In the genomic region with DNA sequence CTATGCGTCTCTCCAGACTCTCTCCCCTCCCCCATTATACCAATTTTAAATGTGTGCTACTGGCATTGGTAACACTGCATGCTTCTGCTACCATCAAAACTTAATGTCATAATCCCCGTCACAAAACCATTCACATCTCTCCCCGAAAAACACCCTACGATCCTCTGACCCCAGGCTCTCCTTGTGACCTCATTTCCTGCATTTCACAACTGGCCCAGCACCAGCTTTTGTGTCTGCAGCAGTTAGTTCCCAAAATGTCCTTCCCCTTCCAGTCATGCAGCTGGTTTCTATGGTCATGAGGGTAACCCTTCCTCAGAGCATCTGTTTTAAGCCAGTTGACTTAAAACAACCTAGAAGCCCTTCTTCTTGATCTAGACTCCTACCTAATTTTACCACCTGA, we compare ENCODE assay signal across 18 mouse cellular contexts. TPM values are rescaled to one million over a fixed set of nuclear protein-coding genes. Genes with fewer than 3 reads are reported as not detected.
A peak's percentile ranks its signal among the peaks of the same experiment; 100 is the strongest.
DNase-seq lines count a peak whose midpoint lies in the region; ATAC-seq and TF ChIP-seq lines count a peak whose summit lies in the region.
"Had no signal": no experiment of that assay in that cellular context is flagged by ENCODE, and none has a peak within 500 bp of the region (broad histone marks: within the 10 kb centered on the region; RNA-seq: fewer than 3 reads in every experiment).

No protein-coding gene starts in this region.

- H3K9me3 ChIP-seq in heart, embryonic 11.5 days (replicated peaks; ENCODE audit: control insufficient read depth, low read length): no peaks in the 10 kb centered on the region
- no peaks in the 10 kb centered on the region for H3K9me3 ChIP-seq in liver, postnatal 0 days (ENCODE audit: low read length)
- no peaks in the 10 kb centered on the region for H3K9me3 ChIP-seq in midbrain, embryonic 10.5 days (replicated peaks)
- H3K9me3 ChIP-seq in stomach, postnatal 0 days (ENCODE audit: control insufficient read depth, low read length): no peaks in the 10 kb centered on the region
- H3K9me3 ChIP-seq: forebrain, embryonic 12.5 days; G1E; heart, embryonic 10.5 days; hindbrain, embryonic 10.5 days; limb, embryonic 10.5 days had no signal

- no peaks in the 10 kb centered on the region for H3K36me3 ChIP-seq in heart, adult 2 months (ENCODE audit: control insufficient read depth, insufficient read depth, low read length)
- no peaks in the 10 kb centered on the region for H3K36me3 ChIP-seq in heart, embryonic 11.5 days (ENCODE audit: control insufficient read depth, insufficient read depth, low read length)
- no peaks in the 10 kb centered on the region for H3K36me3 ChIP-seq in liver, postnatal 0 days (replicated peaks; ENCODE audit: insufficient read depth, low read length)
- H3K36me3 ChIP-seq in midbrain, embryonic 10.5 days: no peaks in the 10 kb centered on the region
- H3K36me3 ChIP-seq in stomach, postnatal 0 days (ENCODE audit: control insufficient read depth, insufficient read depth, low read length): no peaks in the 10 kb centered on the region
- H3K36me3 ChIP-seq: forebrain, embryonic 12.5 days; G1E; heart, embryonic 10.5 days; hindbrain, embryonic 10.5 days; limb, embryonic 10.5 days had no signal

- no peak overlapping the region for H3K27ac ChIP-seq in heart, adult 2 months
- H3K27ac ChIP-seq in heart, embryonic 11.5 days (ENCODE audit: low read depth, low read length): no peak overlapping the region
- H3K27ac ChIP-seq in liver, postnatal 0 days (ENCODE audit: low read depth): peak overlapping the region; percentile 57
- no peak overlapping the region for H3K27ac ChIP-seq in midbrain, embryonic 10.5 days (replicated peaks)
- H3K27ac ChIP-seq in stomach, postnatal 0 days (replicated peaks): no peak overlapping the region
- H3K27ac ChIP-seq: forebrain, embryonic 12.5 days; heart, embryonic 10.5 days; hindbrain, embryonic 10.5 days; kidney, postnatal 0 days; limb, embryonic 10.5 days had no signal

- DNase-seq in heart, adult 2 months: peak in 1 of 2 experiments; percentile 55
- DNase-seq in lung, postnatal 36 days: peak; percentile 60
- no peak for DNase-seq in lung, adult 2 months
- DNase-seq in liver, postnatal 0 days: peak; percentile 58
- DNase-seq in midbrain, embryonic 10.5 days (ENCODE audit: low spot score): no peak
- no peak for DNase-seq in stomach, postnatal 0 days (ENCODE audit: low spot score)
- DNase-seq: adrenal gland, postnatal 14 days; cerebellum, adult 11 months; layer of hippocampus, postnatal 36 days; thymus, postnatal 36 days had no signal

- TF ChIP-seq EP300 in heart, adult 2 months (IDR thresholded peaks at IDR 0.05; ENCODE audit: insufficient read depth, low read depth, low read length): 0 out of 2 replicates have a peak, but pooled peaks have one; percentile 19
- peak; percentile 40; the same call in 1 of the 2 replicates for TF ChIP-seq EP300 in liver, postnatal 0 days (IDR thresholded peaks at IDR 0.05; ENCODE audit: low read depth)
- no peak for TF ChIP-seq EP300 in stomach, postnatal 0 days (optimal IDR thresholded peaks at IDR 0.05)

- H3K4me3 ChIP-seq in heart, adult 2 months: no peak overlapping the region
- no peak overlapping the region for H3K4me3 ChIP-seq in heart, embryonic 11.5 days (ENCODE audit: low read depth, low read length)
- H3K4me3 ChIP-seq in lung, adult 2 months (replicated peaks; ENCODE audit: extremely low read depth, low read depth, low read length): no peak overlapping the region
- no peak overlapping the region for H3K4me3 ChIP-seq in liver, postnatal 0 days (ENCODE audit: low read depth, low read length)
- no peak overlapping the region for H3K4me3 ChIP-seq in midbrain, embryonic 10.5 days
- no peak overlapping the region for H3K4me3 ChIP-seq in stomach, postnatal 0 days (ENCODE audit: low read depth, low read length)
- H3K4me3 ChIP-seq: forebrain, embryonic 12.5 days; heart, embryonic 10.5 days; hindbrain, embryonic 10.5 days; limb, embryonic 10.5 days had no signal

- WGBS in heart, adult 2 months: 49% methylated on average over 4 of the region's 4 CpGs
- WGBS in heart, embryonic 11.5 days (ENCODE audit: insufficient replicate concordance): 69% methylated on average over 4 of the region's 4 CpGs
- WGBS in lung, adult 2 months: 55% methylated on average over 4 of the region's 4 CpGs
- WGBS in liver, postnatal 0 days (ENCODE audit: insufficient replicate concordance): 32% methylated on average over 4 of the region's 4 CpGs
- WGBS in midbrain, embryonic 10.5 days: 79% methylated on average over 4 of the region's 4 CpGs
- WGBS in stomach, postnatal 0 days: 64% methylated on average over 4 of the region's 4 CpGs

- H3K9ac ChIP-seq in heart, adult 2 months (ENCODE audit: low read depth, low read length): no peak overlapping the region
- no peak overlapping the region for H3K9ac ChIP-seq in heart, embryonic 11.5 days (ENCODE audit: low read depth, low read length)
- H3K9ac ChIP-seq in liver, postnatal 0 days (replicated peaks): no peak overlapping the region
- H3K9ac ChIP-seq in stomach, postnatal 0 days (ENCODE audit: low read length): no peak overlapping the region
- H3K9ac ChIP-seq: forebrain, embryonic 12.5 days had no signal

- intact Hi-C loops in heart, adult 2 months (cut with DNase I): no loop called here

- TF ChIP-seq POLR2A in heart, adult 2 months (IDR thresholded peaks at IDR 0.05; ENCODE audit: insufficient read depth, low read depth, low read length): no peak
- TF ChIP-seq POLR2A in lung, adult 2 months (IDR thresholded peaks at IDR 0.05; ENCODE audit: borderline replicate concordance, extremely low read depth, low read depth, low read length): no peak

- ATAC-seq in heart, embryonic 11.5 days (replicated peaks; ENCODE audit: insufficient number of reproducible peaks, low FRiP score, low TSS enrichment): no peak
- peak; percentile 54 for ATAC-seq in liver, postnatal 0 days
- ATAC-seq in stomach, postnatal 0 days (ENCODE audit: low FRiP score, low TSS enrichment): no peak
- ATAC-seq in erythroid progenitor cell, adult 5-6 weeks (replicated peaks; ENCODE audit: low FRiP score, poor library complexity, severe bottlenecking): no peak

- H3K4me2 ChIP-seq in heart, embryonic 11.5 days: no peak overlapping the region
- no peak overlapping the region for H3K4me2 ChIP-seq in liver, postnatal 0 days (ENCODE audit: low read depth, low read length)
- H3K4me2 ChIP-seq in stomach, postnatal 0 days (replicated peaks; ENCODE audit: low read depth): no peak overlapping the region
- H3K4me2 ChIP-seq: forebrain, embryonic 12.5 days had no signal

- no peaks in the 10 kb centered on the region for H3K27me3 ChIP-seq in heart, adult 2 months (ENCODE audit: control insufficient read depth, insufficient read depth, low read length)
- H3K27me3 ChIP-seq in heart, embryonic 11.5 days (ENCODE audit: control insufficient read depth, insufficient read depth, low read length): no peaks in the 10 kb centered on the region
- H3K27me3 ChIP-seq in liver, postnatal 0 days (ENCODE audit: insufficient read depth, low read length): no peaks in the 10 kb centered on the region
- no peaks in the 10 kb centered on the region for H3K27me3 ChIP-seq in midbrain, embryonic 10.5 days (ENCODE audit: low read depth, poor library complexity, severe bottlenecking)
- no peaks in the 10 kb centered on the region for H3K27me3 ChIP-seq in stomach, postnatal 0 days (ENCODE audit: control insufficient read depth, insufficient read depth, low read length)
- H3K27me3 ChIP-seq: forebrain, embryonic 12.5 days had no signal

- H3K79me2 ChIP-seq in heart, adult 2 months (replicated peaks; ENCODE audit: control insufficient read depth, insufficient read depth, low read length): no peaks in the 10 kb centered on the region

- TF ChIP-seq CTCF in heart, adult 2 months (IDR thresholded peaks at IDR 0.05): no peak
- no peak for TF ChIP-seq CTCF in lung, adult 2 months (IDR thresholded peaks at IDR 0.05; ENCODE audit: insufficient read depth, low read length)
- TF ChIP-seq CTCF in liver, postnatal 0 days (IDR thresholded peaks at IDR 0.05; ENCODE audit: low read depth): no peak
- no peak for TF ChIP-seq CTCF in stomach, postnatal 0 days (IDR thresholded peaks at IDR 0.05; ENCODE audit: low read depth)

- peaks cover 4% of the 10 kb centered on the region for H3K4me1 ChIP-seq in heart, adult 2 months (ENCODE audit: control insufficient read depth, insufficient read depth, low read length)
- H3K4me1 ChIP-seq in heart, embryonic 11.5 days (ENCODE audit: control insufficient read depth, insufficient read depth, low read length): no peaks in the 10 kb centered on the region
- peaks cover 2% of the 10 kb centered on the region for H3K4me1 ChIP-seq in lung, adult 2 months (ENCODE audit: control insufficient read depth, insufficient read depth, low read length)
- 0 out of 2 replicates have a peak, but pooled peaks cover under 1% of the 10 kb centered on the region for H3K4me1 ChIP-seq in liver, postnatal 0 days (ENCODE audit: insufficient read depth)
- no peaks in the 10 kb centered on the region for H3K4me1 ChIP-seq in midbrain, embryonic 10.5 days
- no peaks in the 10 kb centered on the region for H3K4me1 ChIP-seq in stomach, postnatal 0 days (replicated peaks; ENCODE audit: control insufficient read depth, insufficient read depth)
- H3K4me1 ChIP-seq: forebrain, embryonic 12.5 days; limb, embryonic 10.5 days had no signal

RNA-seq across cellular contexts. Expression of a gene that starts 5.8 kb away (rescaled TPM):
- 10 to 100 TPM; 59.9 to 63.5 TPM for total RNA-seq in heart, adult 2 months (2021)
- 78.2 and 115 TPM in 2 replicates for polyA plus RNA-seq in heart, adult 2 months (2012; rRNA removed)
- polyA plus RNA-seq in heart, embryonic 11.5 days (2014; fragmentation: Nextera tagmentation; extraction: Ambion mirVana): 108 and 128 TPM in 2 replicates
- 106 and 153 TPM in 2 replicates for polyA plus RNA-seq in lung, adult 2 months (2012; rRNA removed)
- 140 and 142 TPM in 2 replicates for polyA plus RNA-seq in liver, postnatal 0 days (2015; fragmentation: Nextera tagmentation; extraction: Ambion mirVana)
- 46.5 and 50.8 TPM in 2 replicates for polyA plus RNA-seq in midbrain, embryonic 10.5 days (2016; fragmentation: Nextera tagmentation; extraction: Ambion mirVana)
- polyA plus RNA-seq in stomach, postnatal 0 days (2015; fragmentation: Nextera tagmentation; extraction: Ambion mirVana): 75.1 and 77.1 TPM in 2 replicates
- 16.3 and 28.1 TPM in 2 replicates for total RNA-seq in erythroid progenitor cell, adult 5-6 weeks (2015; ENCODE audit: low replicate concordance)
- 13.1 and 17.7 TPM in 2 replicates for total RNA-seq in erythroid progenitor cell, adult 5-6 weeks (2017; ENCODE audit: low replicate concordance)

RNA-seq across cellular contexts. Expression of a gene that starts 23.5 kb away (rescaled TPM):
- 10 to 100 TPM; 25.1 to 28.0 TPM for total RNA-seq in heart, adult 2 months (2021)
- 10.1 and 17.2 TPM in 2 replicates for polyA plus RNA-seq in heart, adult 2 months (2012; rRNA removed)
- polyA plus RNA-seq in heart, embryonic 11.5 days (2014; fragmentation: Nextera tagmentation; extraction: Ambion mirVana): 24.9 and 32.8 TPM in 2 replicates
- polyA plus RNA-seq in lung, adult 2 months (2012; rRNA removed): 10.0 and 11.9 TPM in 2 replicates
- 16.5 and 16.7 TPM in 2 replicates for polyA plus RNA-seq in liver, postnatal 0 days (2015; fragmentation: Nextera tagmentation; extraction: Ambion mirVana)
- 24.6 and 30.3 TPM in 2 replicates for polyA plus RNA-seq in midbrain, embryonic 10.5 days (2016; fragmentation: Nextera tagmentation; extraction: Ambion mirVana)
- polyA plus RNA-seq in stomach, postnatal 0 days (2015; fragmentation: Nextera tagmentation; extraction: Ambion mirVana): 29.3 and 30.3 TPM in 2 replicates
- total RNA-seq in erythroid progenitor cell, adult 5-6 weeks (2015; ENCODE audit: low replicate concordance): 11.9 and 15.9 TPM in 2 replicates
- total RNA-seq in erythroid progenitor cell, adult 5-6 weeks (2017; ENCODE audit: low replicate concordance): 20.3 and 20.7 TPM in 2 replicates

Comparison
In these comparisons a context has a peak if more than half of its experiments do, and no peak if none do; other contexts are left out.
1. DNase-seq: peak in lung, postnatal 36 days (single experiment) and liver, postnatal 0 days (single experiment); none in lung, adult 2 months (single experiment), midbrain, embryonic 10.5 days (single experiment) and stomach, postnatal 0 days (single experiment).